Mouse (Mus musculus): ENCODE measurements around the gene Rexo4. TPM values are rescaled to one million over a fixed set of nuclear protein-coding genes. Genes with fewer than 3 reads are reported as not detected.

Gene Rexo4
- total RNA-seq, 2 experiments from 2014 or later, result 48.2 to 68.2 TPM

DNA sequence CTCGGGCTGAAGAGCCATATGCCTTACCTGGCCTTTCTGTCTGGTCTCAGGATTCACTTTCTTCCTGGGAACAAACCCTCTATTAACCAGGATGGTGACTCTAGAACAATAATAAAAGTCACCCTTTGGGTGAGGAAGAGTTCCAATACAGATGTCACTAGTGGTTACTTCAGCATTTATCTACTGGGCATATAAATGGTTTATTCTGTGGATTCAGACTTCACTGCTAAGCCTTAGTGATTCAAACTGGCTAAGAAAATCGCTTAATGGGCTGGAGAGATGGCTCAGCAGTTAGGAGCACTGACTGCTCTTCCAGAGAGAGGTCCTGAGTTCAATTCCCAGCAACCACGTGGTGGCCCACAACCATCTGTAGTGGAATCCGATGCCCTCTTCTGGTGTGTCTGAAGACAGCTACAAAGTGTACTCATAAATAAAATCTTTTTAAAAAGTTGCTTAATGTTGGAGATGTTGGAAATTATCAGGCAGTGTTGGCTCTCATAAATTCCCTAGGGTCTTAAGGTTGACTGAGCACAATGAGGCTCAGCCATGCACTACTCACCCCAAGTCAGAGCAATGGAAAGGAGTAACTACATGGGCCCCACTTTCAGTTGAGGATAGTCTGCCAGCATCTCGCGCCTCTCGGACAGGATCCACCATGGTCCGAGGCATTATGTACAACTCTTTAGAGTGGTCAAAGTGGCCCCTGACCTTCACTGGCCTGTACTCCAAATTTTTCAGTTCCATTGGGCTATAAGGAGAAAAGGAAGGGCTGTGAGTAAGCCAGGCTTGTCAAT lies 49.8 kb downstream of the Rexo4 start:
- intact Hi-C loops (cut with DNase I), result loop anchor here (10.0 kb wide), 1 partner anchor 470 kb away; the partner anchor contains the start of gene Sec16a
- no peak for DNase-seq (ENCODE audit: low spot score in 2 of 2)

DNA sequence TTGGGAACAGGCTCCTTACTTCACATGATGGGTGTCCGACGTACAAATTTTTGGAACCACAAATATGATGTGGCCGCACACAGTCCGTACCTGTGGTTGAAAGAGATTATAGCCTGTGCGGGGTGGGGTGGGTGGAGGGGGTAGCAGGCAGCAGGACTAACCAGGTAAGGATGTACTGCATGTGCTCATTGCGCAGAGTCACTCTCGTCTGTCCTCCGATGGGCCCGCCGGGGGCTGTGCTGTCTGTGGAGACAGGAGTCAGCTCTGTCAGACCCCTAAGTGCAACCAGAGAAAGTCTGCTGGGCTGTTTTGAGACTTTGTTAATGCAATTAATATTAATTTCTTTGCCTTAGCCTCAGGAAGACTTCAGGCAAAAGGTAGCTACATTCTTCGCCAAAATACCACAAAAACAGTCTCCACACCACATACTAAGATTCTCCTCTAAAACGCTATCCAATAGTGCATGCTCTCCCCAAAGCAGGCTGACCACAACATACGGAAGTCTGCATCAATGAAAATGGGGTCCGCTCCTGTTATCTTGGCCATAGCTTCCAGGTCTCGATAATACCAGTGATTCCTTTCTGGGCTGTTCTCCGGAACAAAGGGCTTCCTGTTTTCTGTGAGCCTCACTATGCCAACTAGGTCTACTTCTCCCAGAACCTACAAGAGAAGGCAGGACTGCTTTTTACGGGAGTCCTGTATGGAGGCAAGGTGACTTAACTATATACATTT lies 50.6 kb downstream of the Rexo4 start:
- no peak for DNase-seq (ENCODE audit: low spot score in 2 of 2)
- intact Hi-C loops (cut with DNase I), result loop anchor here (10.0 kb wide), 1 partner anchor 469 kb away; the partner anchor contains the start of gene Sec16a

- intact Hi-C loops (cut with DNase I), result loop anchor here (10.0 kb wide), 1 partner anchor 468 kb away; the partner anchor contains the start of gene Sec16a
- DNase-seq (ENCODE audit: low spot score in 2 of 2), result no peak
These were observed 51.9 kb downstream of the Rexo4 start for GRCm38 (mm10) chr2:26912253-26912770.

- intact Hi-C loops (cut with DNase I), result loop anchor here (10.0 kb wide), 1 partner anchor 466 kb away; the partner anchor contains the start of gene Sec16a
- DNase-seq (ENCODE audit: low spot score in 2 of 2), result no peak
These were observed 53.0 kb downstream of the Rexo4 start for GRCm38 (mm10) chr2:26910994-26911765.

- intact Hi-C loops (cut with DNase I), result loop anchor here (10.0 kb wide), 1 partner anchor 466 kb away; the partner anchor contains the start of gene Sec16a
- DNase-seq (ENCODE audit: low spot score in 2 of 2), result peak; percentile 100
These were observed 53.8 kb downstream of the Rexo4 start, which contains the start of the genes Med22 and Rpl7a for GRCm38 (mm10) chr2:26910124-26910993. Gene Med22, minus strand, starts transcription at chr2:26910677. Gene Rpl7a, plus strand, starts transcription at chr2:26910764.

GRCm38 (mm10) chr2:26909387-26909784 lies 54.8 kb downstream of the Rexo4 start:
- no peak for DNase-seq (ENCODE audit: low spot score in 2 of 2)
- intact Hi-C loops (cut with DNase I), result no loop called here

GRCm38 (mm10) chr2:26908710-26909386 lies 55.3 kb downstream of the Rexo4 start:
- DNase-seq (ENCODE audit: low spot score in 2 of 2), result no peak
- intact Hi-C loops (cut with DNase I), result no loop called here

DNA sequence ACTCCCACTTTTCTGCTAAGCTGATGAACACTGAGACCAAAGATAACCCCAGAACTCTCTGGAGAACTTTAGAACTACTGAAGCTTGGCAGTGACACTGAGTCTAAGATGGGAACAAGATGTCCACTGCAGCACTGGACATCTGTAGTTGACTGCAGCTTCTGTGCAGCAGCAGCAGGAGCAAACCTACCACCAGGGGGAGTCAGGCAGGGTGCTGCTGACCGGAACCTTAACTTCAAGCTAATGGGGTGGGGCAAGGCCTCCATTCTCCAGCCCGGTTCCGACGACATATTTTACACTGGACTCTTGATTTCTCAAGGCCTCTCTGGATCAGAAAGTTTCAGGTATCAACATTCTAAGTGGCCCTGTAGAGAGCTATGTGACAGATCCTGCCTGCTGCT lies 57.1 kb downstream of the Rexo4 start:
- no peak for DNase-seq (ENCODE audit: low spot score in 2 of 2)
- intact Hi-C loops (cut with DNase I), result no loop called here

DNA sequence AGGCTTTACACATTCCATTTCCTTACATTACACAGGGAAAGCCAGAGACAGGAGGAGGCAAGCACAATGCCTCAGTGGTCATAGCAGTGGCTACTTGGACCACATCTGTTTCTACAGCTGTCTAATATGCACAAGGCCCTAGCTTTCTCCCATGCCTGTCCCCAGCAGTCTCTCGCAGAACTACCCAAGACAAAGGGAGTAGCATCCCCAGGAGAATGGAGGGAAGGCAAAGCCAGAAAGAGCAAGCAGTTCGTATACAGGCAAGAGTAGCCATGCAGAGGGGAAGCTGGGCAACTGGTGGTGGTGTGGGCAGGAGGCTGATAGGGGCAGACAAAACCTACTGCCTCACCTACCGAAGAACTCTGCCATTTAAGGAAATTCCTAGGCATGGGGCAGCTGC lies 57.8 kb downstream of the Rexo4 start:
- intact Hi-C loops (cut with DNase I), result no loop called here
- no peak for DNase-seq (ENCODE audit: low spot score in 2 of 2)

- intact Hi-C loops (cut with DNase I), result no loop called here
- DNase-seq (ENCODE audit: low spot score in 2 of 2), result no peak
These were observed 58.2 kb downstream of the Rexo4 start for GRCm38 (mm10) chr2:26905936-26906335.

Other genes with a start within 250 kb of the Rexo4 start
- not detected for gene Abo, start 99.4 kb downstream of the Rexo4 start, total RNA-seq (2021)
- 10 to 100 TPM; 26.7 to 27.0 TPM for gene Surf6, start 61.5 kb downstream of the Rexo4 start, total RNA-seq (2021)
- 10 to 100 TPM; 45.7 to 46.8 TPM for gene Med22, start 53.7 kb downstream of the Rexo4 start, total RNA-seq (2021)
- gene Rpl7a, start 53.6 kb downstream of the Rexo4 start, total RNA-seq (2021), result 100 to 1,000 TPM; 223 to 256 TPM
- 10 to 100 TPM; 33.2 to 34.0 TPM for gene Surf2, start 48.0 kb downstream of the Rexo4 start, total RNA-seq (2021)
- 100 to 1,000 TPM in 1 of 2 experiments, 10 to 100 TPM in 1; 95.5 to 106 TPM for gene Surf1, start 47.9 kb downstream of the Rexo4 start, total RNA-seq (2021)
- 10 to 100 TPM; 49.5 to 53.0 TPM for gene Surf4, start 30.5 kb downstream of the Rexo4 start, total RNA-seq (2021)
- gene Stkld1, start 30.3 kb downstream of the Rexo4 start, total RNA-seq (2021), result under 1 TPM; 0.15 to 0.41 TPM
- 1 to 10 TPM in 1 of 2 experiments, under 1 TPM in 1; 0.77 to 1.8 TPM for gene Adamts13, start 9.0 kb upstream of the Rexo4 start, total RNA-seq (2021)
- 10 to 100 TPM; 41.5 to 50.0 TPM for gene Cacfd1, start 45.5 kb upstream of the Rexo4 start, total RNA-seq (2021)
- 10 to 100 TPM; 32.2 to 32.4 TPM for gene Slc2a6, start 63.6 kb upstream of the Rexo4 start, total RNA-seq (2021)
- under 1 TPM in 1 of 2 experiments, not detected in 1; 0.44 TPM for gene Mymk, start 107.8 kb upstream of the Rexo4 start, total RNA-seq (2021)
- 10 to 100 TPM; 22.0 to 22.2 TPM for gene Adamtsl2, start 115.0 kb upstream of the Rexo4 start, total RNA-seq (2021)
- 100 to 1,000 TPM; 112 to 122 TPM for gene Fam163b, start 178.1 kb upstream of the Rexo4 start, total RNA-seq (2021)
- gene Dbh, start 200.8 kb upstream of the Rexo4 start, total RNA-seq (2021), result under 1 TPM; 0.41 to 0.44 TPM